Mouse (Mus musculus) left cerebral cortex, postnatal 14 days (tissue): ENCODE measurements around the gene Zfp61. TPM values are rescaled to one million over a fixed set of nuclear protein-coding genes. Genes with fewer than 3 reads are reported as not detected.
A peak's percentile ranks its signal among the peaks of the same experiment; 100 is the strongest.

Source experiments
- DNase-seq, 2 experiments: peaks; one replicate each; pipeline ENCODE4 v3.0.0; 2021 to 2022; ENCODE audit warnings: low spot score in 2 of 2, mixed read lengths in 1 of 2
- intact Hi-C: fragments of 180-260 bp; cut with DNase I; formaldehyde crosslinking; loops from one replicate; pipeline ENCODE4 v1.15.1; 2025
- long read RNA-seq, 2 experiments: library from polyadenylated mRNA; stranded (forward); transcript quantifications; one replicate each; pipeline ENCODE4 v2.0.0; 2021
- total RNA-seq, 2 experiments: library from RNA; stranded (reverse); gene quantifications; 2 replicates each; pipeline ENCODE4 v1.2.3; 2021

Gene Zfp61
- 10 to 100 TPM; 17.8 to 22.0 TPM for total RNA-seq
- long read RNA-seq, experiment 1, transcript Zfp61-201 (7 exons, 2,480 nt): major isoform, 8 of 18 reads
- long read RNA-seq, experiment 1, partial matches to known transcripts: 2 of 18 reads
- long read RNA-seq, experiment 1, other reads (novel, unspliced or antisense): 8 of 18 reads
- long read RNA-seq, experiment 2, transcript Zfp61-201 (7 exons, 2,480 nt): major isoform, 9 of 25 reads
- long read RNA-seq, experiment 2, partial matches to known transcripts: 5 of 25 reads
- long read RNA-seq, experiment 2, other reads (novel, unspliced or antisense): 11 of 25 reads

GRCm38 (mm10) chr7:24300771-24301282, at the start of gene Zfp61:
Gene Zfp61 (minus strand): TSS chr7:24301232.
- DNase-seq: no peak
- intact Hi-C loops: loop anchor here (2.0 to 5.0 kb wide), 2 partner anchors 46 to 334 kb away; partner anchors contain the start of gene Zfp108

GRCm38 (mm10) chr7:24348896-24349295, 47.9 kb upstream of the Zfp61 start, which contains the start of gene Lypd5:
Gene Lypd5 (plus strand): TSS chr7:24349196.
- intact Hi-C loops: no loop called here
- DNase-seq: no peak

GRCm38 (mm10) chr7:24346444-24346843, 45.4 kb upstream of the Zfp61 start:
- intact Hi-C loops: no loop called here
- no peak for DNase-seq

- peak in 1 of 2 experiments; percentile 38 for DNase-seq
- intact Hi-C loops: no loop called here
These were observed 42.8 kb upstream of the Zfp61 start for GRCm38 (mm10) chr7:24343701-24344272.

GRCm38 (mm10) chr7:24338241-24338640, 37.2 kb upstream of the Zfp61 start:
- DNase-seq: no peak
- intact Hi-C loops: loop anchor here (5.0 kb wide), 1 partner anchor 49 kb away; no protein-coding TSS in a partner anchor

- intact Hi-C loops: loop anchor here (5.0 kb wide), 1 partner anchor 51 kb away; no protein-coding TSS in a partner anchor
These were observed 34.8 kb upstream of the Zfp61 start for GRCm38 (mm10) chr7:24335699-24336309.

GRCm38 (mm10) chr7:24333304-24333986, 32.4 kb upstream of the Zfp61 start, which contains the start of gene Tescl:
Gene Tescl (minus strand): TSS chr7:24333936.
- intact Hi-C loops: no loop called here

More at GRCm38 (mm10) chr7:24335699-24336309, 34.8 kb upstream of the Zfp61 start:
- peak; percentile 86 to 91 for DNase-seq

GRCm38 (mm10) chr7:24327281-24327975, 26.4 kb upstream of the Zfp61 start:
- intact Hi-C loops: no loop called here
- no peak for DNase-seq

More at GRCm38 (mm10) chr7:24333304-24333986, 32.4 kb upstream of the Zfp61 start, which contains the start of gene Tescl:
- DNase-seq: no peak

- intact Hi-C loops: no loop called here
- DNase-seq: peak; percentile 28 to 67
These were observed 25.5 kb upstream of the Zfp61 start for GRCm38 (mm10) chr7:24326273-24327135.

GRCm38 (mm10) chr7:24325675-24326128, 24.7 kb upstream of the Zfp61 start:
- intact Hi-C loops: no loop called here
- DNase-seq: peak; percentile 76 to 81

GRCm38 (mm10) chr7:24325197-24325596, 24.2 kb upstream of the Zfp61 start:
- intact Hi-C loops: no loop called here
- DNase-seq: peak; percentile 30 to 61

GRCm38 (mm10) chr7:24322593-24322992, 21.6 kb upstream of the Zfp61 start:
- intact Hi-C loops: no loop called here
- DNase-seq: no peak

GRCm38 (mm10) chr7:24318942-24319341, 17.9 kb upstream of the Zfp61 start:
- intact Hi-C loops: no loop called here
- DNase-seq: no peak

GRCm38 (mm10) chr7:24316567-24317092, 15.6 kb upstream of the Zfp61 start, which contains the start of gene Zfp94:
Gene Zfp94 (minus strand): TSS chr7:24316666.
- peak; percentile 97 to 98 for DNase-seq
- intact Hi-C loops: no loop called here

GRCm38 (mm10) chr7:24315726-24316566, 14.9 kb upstream of the Zfp61 start:
- DNase-seq: no peak
- intact Hi-C loops: no loop called here

- DNase-seq: peak in 1 of 2 experiments; percentile 22
- intact Hi-C loops: loop anchor here (2.0 to 5.0 kb wide), 3 partner anchors 29 to 333 kb away; partner anchors contain the start of genes Zfp108 and Zfp93
These were observed 1.1 kb downstream of the Zfp61 start for GRCm38 (mm10) chr7:24299823-24300481.
